Mouse (Mus musculus) adipocyte (in vitro differentiated cells): ENCODE results near the gene Fbxw21.
A peak's percentile ranks its signal among the peaks of the same experiment; 100 is the strongest.
"Not testable (repeated sequence)": the region's sequence is repeated elsewhere in the genome, so short reads cannot be mapped to it uniquely, and the experiment has no call there.

Experiments
- DNase-seq: peaks from one replicate; pipeline ENCODE4 v3.0.0-alpha.2; 2016; ENCODE audit warnings: low spot score

The Fbxw21 gene

GRCm38 (mm10) chr9:109161941-109162340 is at the start of gene Fbxw21:
Gene Fbxw21, minus strand, starts transcription at chr9:109162041.
- no peak for DNase-seq

- not testable (repeated sequence) for DNase-seq
Observed at GRCm38 (mm10) chr9:109201347-109201746, 39.5 kb upstream of the Fbxw21 start.

- no peak for DNase-seq
Observed at GRCm38 (mm10) chr9:109200349-109200748, 38.5 kb upstream of the Fbxw21 start.

GRCm38 (mm10) chr9:109199353-109199752 is 37.5 kb upstream of the Fbxw21 start:
- no peak for DNase-seq

- not testable (repeated sequence) for DNase-seq
Observed at GRCm38 (mm10) chr9:109195875-109196274, 34.0 kb upstream of the Fbxw21 start, which contains the start of gene Fbxw13. Gene Fbxw13, minus strand, starts transcription at chr9:109195975.

- DNase-seq: no peak
Observed at GRCm38 (mm10) chr9:109177208-109177607, 15.4 kb upstream of the Fbxw21 start.

- no peak for DNase-seq
Observed at GRCm38 (mm10) chr9:109176301-109176700, 14.5 kb upstream of the Fbxw21 start.

GRCm38 (mm10) chr9:109167316-109167715 is 5.5 kb upstream of the Fbxw21 start:
- no peak for DNase-seq

GRCm38 (mm10) chr9:109140414-109140813 is 21.4 kb downstream of the Fbxw21 start:
- DNase-seq: not testable (repeated sequence)

GRCm38 (mm10) chr9:109130076-109130475 is 31.8 kb downstream of the Fbxw21 start:
- DNase-seq: no peak

GRCm38 (mm10) chr9:109128211-109128610 is 33.6 kb downstream of the Fbxw21 start:
- peak; percentile 45 for DNase-seq

- no peak for DNase-seq
Observed at GRCm38 (mm10) chr9:109127076-109127475, 34.8 kb downstream of the Fbxw21 start.

GRCm38 (mm10) chr9:109125481-109125880 is 36.4 kb downstream of the Fbxw21 start:
- no peak for DNase-seq

- DNase-seq: no peak
Observed at GRCm38 (mm10) chr9:109125043-109125442, 36.8 kb downstream of the Fbxw21 start.

- DNase-seq: no peak
Observed at GRCm38 (mm10) chr9:109124164-109124563, 37.7 kb downstream of the Fbxw21 start.

GRCm38 (mm10) chr9:109123266-109123665 is 38.6 kb downstream of the Fbxw21 start:
- DNase-seq: no peak

GRCm38 (mm10) chr9:109122553-109123085 is 39.2 kb downstream of the Fbxw21 start:
- DNase-seq: peak; percentile 55

GRCm38 (mm10) chr9:109120956-109121355 is 40.9 kb downstream of the Fbxw21 start:
- DNase-seq: no peak

- DNase-seq: no peak
Observed at GRCm38 (mm10) chr9:109119571-109119970, 42.3 kb downstream of the Fbxw21 start.

- DNase-seq: peak; percentile 8
Observed at GRCm38 (mm10) chr9:109118106-109118505, 43.7 kb downstream of the Fbxw21 start.

- DNase-seq: no peak
Observed at GRCm38 (mm10) chr9:109116205-109116604, 45.6 kb downstream of the Fbxw21 start.

GRCm38 (mm10) chr9:109114871-109115270 is 47.0 kb downstream of the Fbxw21 start:
- DNase-seq: no peak

GRCm38 (mm10) chr9:109114276-109114675 is 47.6 kb downstream of the Fbxw21 start:
- no peak for DNase-seq

GRCm38 (mm10) chr9:109113331-109113730 is 48.5 kb downstream of the Fbxw21 start:
- DNase-seq: no peak
